ENCODE assay signal across 8 mouse cellular contexts in the genomic region with DNA sequence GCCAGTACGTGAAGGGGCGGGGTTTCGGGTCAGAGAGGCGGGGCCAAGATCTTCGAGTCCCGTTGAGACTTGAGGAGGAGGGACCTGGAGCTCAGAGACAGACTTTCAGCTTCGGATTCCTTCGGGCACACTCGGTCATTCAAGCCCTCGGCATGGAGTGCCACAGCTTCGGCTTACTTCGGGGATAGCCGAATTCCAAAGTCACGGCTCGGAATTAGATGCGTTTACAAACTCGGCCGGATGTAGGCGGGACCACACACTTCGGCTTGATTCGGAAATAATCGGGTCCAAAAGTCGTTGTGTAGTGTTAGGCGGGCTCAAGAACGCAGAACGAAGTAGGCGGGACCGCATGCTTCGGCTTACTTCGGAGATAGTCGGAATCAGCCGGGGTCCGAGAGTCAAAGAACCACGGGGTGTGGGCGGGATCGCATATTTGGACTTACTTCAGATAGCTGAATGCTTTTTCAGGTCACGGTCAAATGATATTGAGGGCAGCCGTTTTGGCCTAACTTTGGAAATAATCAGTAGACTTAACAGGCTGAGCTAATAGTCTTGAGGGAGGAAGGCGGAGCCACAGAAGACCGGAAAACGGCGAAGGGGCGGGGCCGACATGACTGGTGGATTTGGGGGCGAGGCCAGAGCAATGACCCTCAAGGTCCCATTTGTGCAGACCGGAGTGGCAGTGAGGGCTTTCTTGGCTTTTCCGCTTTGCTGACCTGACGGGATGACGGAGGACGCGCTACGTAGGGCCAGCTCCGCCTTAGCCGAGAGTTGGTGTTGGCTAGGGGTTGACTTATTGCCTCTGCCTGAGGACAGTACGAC. TPM values are rescaled to one million over a fixed set of nuclear protein-coding genes. Genes with fewer than 3 reads are reported as not detected.
DNase-seq lines count a peak whose midpoint lies in the region; ATAC-seq and TF ChIP-seq lines count a peak whose summit lies in the region.

A gene (minus strand): TSS at position 537 of the 822 bp plus-strand sequence.

- no peak for TF ChIP-seq CTCF in kidney, adult 2 months (conservative IDR thresholded peaks at IDR 0.05; ENCODE audit: insufficient read depth, insufficient read length, low read depth, low read length)
- TF ChIP-seq CTCF in spleen, adult 2 months (IDR thresholded peaks at IDR 0.05; ENCODE audit: extremely low read depth, insufficient read depth, insufficient read length, insufficient replicate concordance) = no peak

- peak within 1 kb of the TSS; percentile 81 for H3K4me2 ChIP-seq in embryonic facial prominence, embryonic 13.5 days
- H3K4me2 ChIP-seq in limb, embryonic 12.5 days = peak within 1 kb of the TSS; percentile 81
- H3K4me2 ChIP-seq in midbrain, embryonic 15.5 days = peak within 1 kb of the TSS; percentile 85

- no peaks in the 10 kb centered on the region for H3K27me3 ChIP-seq in embryonic facial prominence, embryonic 13.5 days
- no peaks in the 10 kb centered on the region for H3K27me3 ChIP-seq in kidney, adult 2 months (replicated peaks; ENCODE audit: control insufficient read depth, insufficient read depth, low read length)
- no peaks in the 10 kb centered on the region for H3K27me3 ChIP-seq in limb, embryonic 12.5 days
- H3K27me3 ChIP-seq in midbrain, embryonic 15.5 days (replicated peaks) = no peaks in the 10 kb centered on the region
- no peaks in the 10 kb centered on the region for H3K27me3 ChIP-seq in spleen, adult 2 months (ENCODE audit: control insufficient read depth, insufficient read depth, low read length)

- peak within 1 kb of the TSS; percentile 93 for H3K9ac ChIP-seq in embryonic facial prominence, embryonic 13.5 days
- H3K9ac ChIP-seq in limb, embryonic 12.5 days (replicated peaks) = peak within 1 kb of the TSS; percentile 89
- H3K9ac ChIP-seq in midbrain, embryonic 15.5 days = peak within 1 kb of the TSS; percentile 96

- WGBS in embryonic facial prominence, embryonic 13.5 days = under 1% methylated on average over 55 of the region's 55 CpGs
- under 1% methylated on average over 55 of the region's 55 CpGs for WGBS in kidney, adult 2 months
- under 1% methylated on average over 55 of the region's 55 CpGs for WGBS in limb, embryonic 12.5 days
- WGBS in midbrain, embryonic 15.5 days = under 1% methylated on average over 55 of the region's 55 CpGs
- WGBS in spleen, adult 2 months = under 1% methylated on average over 55 of the region's 55 CpGs

- peak within 1 kb of the TSS; percentile 73 for H3K4me3 ChIP-seq in embryonic facial prominence, embryonic 13.5 days
- H3K4me3 ChIP-seq in kidney, adult 2 months (ENCODE audit: insufficient read depth, low read depth, low read length) = peak within 1 kb of the TSS; percentile 64
- peak within 1 kb of the TSS; percentile 71 for H3K4me3 ChIP-seq in limb, embryonic 12.5 days (replicated peaks)
- H3K4me3 ChIP-seq in midbrain, embryonic 15.5 days = peak within 1 kb of the TSS; percentile 91
- peak within 1 kb of the TSS; percentile 72 for H3K4me3 ChIP-seq in spleen, adult 2 months (ENCODE audit: extremely low read depth, insufficient read depth, insufficient read length)

- DNase-seq in 3134 (ENCODE audit: extremely low read depth, insufficient read length, low spot score) = peak; percentile 92
- peak; percentile 97 for DNase-seq in adrenal gland, postnatal 36 days
- DNase-seq in heart, adult 18-20 months = peak; percentile 97 to 98
- DNase-seq in kidney, adult 2 months = peak; percentile 99
- peak; percentile 95 to 97 for DNase-seq in spleen, adult 2 months (ENCODE audit: low read depth in 1 of 2, low spot score in 2 of 2)

- peaks cover 21% of the 10 kb centered on the region for H3K4me1 ChIP-seq in embryonic facial prominence, embryonic 13.5 days
- no peaks in the 10 kb centered on the region; the same call in 1 of the 2 replicates for H3K4me1 ChIP-seq in kidney, adult 2 months (ENCODE audit: control insufficient read depth, insufficient read depth, low read length)
- H3K4me1 ChIP-seq in limb, embryonic 12.5 days (replicated peaks) = peaks cover 21% of the 10 kb centered on the region
- peaks cover 27% of the 10 kb centered on the region for H3K4me1 ChIP-seq in midbrain, embryonic 15.5 days
- H3K4me1 ChIP-seq in spleen, adult 2 months (ENCODE audit: control insufficient read depth, insufficient read depth, insufficient read length) = peaks cover 6% of the 10 kb centered on the region; the same call in 1 of the 2 replicates

- peak; percentile 94 for TF ChIP-seq POLR2A in kidney, adult 2 months (IDR thresholded peaks at IDR 0.05; ENCODE audit: low read depth, low read length)
- peak; percentile 87; the same call in 1 of the 2 replicates for TF ChIP-seq POLR2A in spleen, adult 2 months (IDR thresholded peaks at IDR 0.05; ENCODE audit: low read depth, low read length)

- peak within 1 kb of the TSS; percentile 98 for H3K27ac ChIP-seq in embryonic facial prominence, embryonic 13.5 days
- peak within 1 kb of the TSS; percentile 92 for H3K27ac ChIP-seq in kidney, adult 2 months (ENCODE audit: insufficient read depth, low read depth, low read length)
- H3K27ac ChIP-seq in limb, embryonic 12.5 days = peak within 1 kb of the TSS; percentile 98
- H3K27ac ChIP-seq in midbrain, embryonic 15.5 days = peak within 1 kb of the TSS; percentile 96
- peak within 1 kb of the TSS; percentile 92 for H3K27ac ChIP-seq in spleen, adult 2 months (ENCODE audit: insufficient read depth, low read length)

- peak; percentile 92 for ATAC-seq in embryonic facial prominence, embryonic 13.5 days (ENCODE audit: insufficient number of reproducible peaks, insufficient read depth, low FRiP score, low TSS enrichment, low read depth)
- ATAC-seq in limb, embryonic 12.5 days (ENCODE audit: insufficient number of reproducible peaks, insufficient read depth, low FRiP score, low TSS enrichment, low read depth) = peak; percentile 89
- ATAC-seq in midbrain, embryonic 15.5 days (replicated peaks) = peak; percentile 94

- no peaks in the 10 kb centered on the region for H3K9me3 ChIP-seq in embryonic facial prominence, embryonic 13.5 days
- no peaks in the 10 kb centered on the region for H3K9me3 ChIP-seq in limb, embryonic 12.5 days
- H3K9me3 ChIP-seq in midbrain, embryonic 15.5 days = no peaks in the 10 kb centered on the region

- peaks cover 31% of the 10 kb centered on the region for H3K36me3 ChIP-seq in embryonic facial prominence, embryonic 13.5 days
- no peaks in the 10 kb centered on the region for H3K36me3 ChIP-seq in kidney, adult 2 months (ENCODE audit: control insufficient read depth, insufficient read depth, low read length)
- peaks cover 47% of the 10 kb centered on the region for H3K36me3 ChIP-seq in limb, embryonic 12.5 days
- peaks cover 12% of the 10 kb centered on the region; the same call in 1 of the 2 replicates for H3K36me3 ChIP-seq in midbrain, embryonic 15.5 days (replicated peaks)
- H3K36me3 ChIP-seq in spleen, adult 2 months (ENCODE audit: control insufficient read depth, insufficient read depth, low read length) = peaks cover 8% of the 10 kb centered on the region

RNA-seq across cellular contexts. Expression of the gene that starts here (rescaled TPM):
- 10 to 100 TPM; 62.4 to 66.6 TPM for total RNA-seq in adrenal gland, postnatal 36 days (2021)
- 63.7 and 65.7 TPM in 2 replicates for polyA plus RNA-seq in embryonic facial prominence, embryonic 13.5 days (2015; fragmentation: Nextera tagmentation; extraction: Ambion mirVana)
- 10 to 100 TPM; 19.8 to 21.5 TPM for total RNA-seq in heart, adult 18-20 months (2021)
- polyA plus RNA-seq in kidney, adult 2 months (2012; rRNA removed) = 56.2 and 61.4 TPM in 2 replicates
- polyA plus RNA-seq in limb, embryonic 12.5 days (2016; fragmentation: Nextera tagmentation; extraction: Ambion mirVana) = 59.4 and 61.4 TPM in 2 replicates
- polyA plus RNA-seq in midbrain, embryonic 15.5 days (2015; fragmentation: Nextera tagmentation; extraction: Ambion mirVana) = 103 and 110 TPM in 2 replicates
- polyA plus RNA-seq in spleen, adult 2 months (2012; rRNA removed) = 57.0 and 57.2 TPM in 2 replicates

Comparison
In these comparisons a context has a peak if more than half of its experiments do, and no peak if none do; other contexts are left out.
1. Peak in every context shown above with its lines: DNase-seq, ATAC-seq, H3K4me3 ChIP-seq and H3K27ac ChIP-seq.